Mouse (Mus musculus) bone marrow, adult 2 months (tissue): ENCODE measurements around the gene Lrrc1.

Source experiments
- CTCF ChIP-seq: fragments of 200-500 bp; IDR thresholded peaks from 2 replicates; pipeline ENCODE4 v1.5.1; 2011; ENCODE audit warnings: low read length, control low read depth; ENCODE audit not compliant: control insufficient read depth, insufficient read depth
- POLR2A ChIP-seq: fragments of 200-500 bp; IDR thresholded peaks from 2 replicates; pipeline ENCODE4 v1.6.1; 2011; ENCODE audit warnings: low read depth, mild to moderate bottlenecking, control low read depth, low read length, borderline replicate concordance; ENCODE audit not compliant: control insufficient read depth

- TF ChIP-seq POLR2A, result no peak
- no peak for TF ChIP-seq CTCF
Observed at GRCm38 (mm10) chr9:77512220-77512619, 32.5 kb downstream of the Lrrc1 start.
